Mouse (Mus musculus): Measurements from ENCODE around the gene Piwil1. TPM values are rescaled to one million over a fixed set of nuclear protein-coding genes. Genes with fewer than 3 reads are reported as not detected.

Piwil1 gene
- total and polyA plus RNA-seq, 3 experiments = not detected

DNA sequence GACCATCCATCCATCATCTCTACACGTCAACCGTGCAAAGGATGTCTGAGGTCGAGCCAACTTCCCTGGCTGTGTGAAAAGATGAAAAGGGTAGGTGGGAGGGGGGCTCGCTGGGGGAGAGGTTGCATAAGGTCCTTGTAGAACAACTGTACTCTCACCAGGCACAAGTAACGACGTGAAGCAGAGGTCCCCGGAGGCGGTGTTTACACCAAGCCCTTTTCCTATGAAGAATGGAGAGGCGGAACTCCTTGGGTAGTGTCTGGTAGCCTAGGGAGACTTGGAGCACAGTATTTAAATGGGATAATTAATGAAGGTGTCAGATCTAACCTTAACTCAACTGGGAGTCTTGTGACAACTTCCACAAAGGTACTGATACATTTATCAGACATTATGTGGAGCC is 28.2 kb upstream of the Piwil1 start:
- no peak for TF ChIP-seq MXI1 (IDR thresholded peaks at IDR 0.05; ENCODE audit: low read depth, low read length)
- no peak for TF ChIP-seq POLR2AphosphoS5 (IDR thresholded peaks at IDR 0.05; ENCODE audit: borderline replicate concordance, low read depth, low read length)
- no peak for TF ChIP-seq EP300 (IDR thresholded peaks at IDR 0.05; ENCODE audit: low read depth in 1 of 2, low read length in 2 of 2)
- TF ChIP-seq E2F4 (IDR thresholded peaks at IDR 0.05; ENCODE audit: borderline replicate concordance, low read depth, low read length) = no peak
- TF ChIP-seq JUND (IDR thresholded peaks at IDR 0.05; ENCODE audit: low read depth, low read length) = no peak
- TF ChIP-seq SIN3A (IDR thresholded peaks at IDR 0.05; ENCODE audit: low read length) = no peak
- no peak for TF ChIP-seq RAD21 (IDR thresholded peaks at IDR 0.05; ENCODE audit: low read depth, low read length)
- TF ChIP-seq TAL1 (IDR thresholded peaks at IDR 0.05; ENCODE audit: low read length) = no peak
- TF ChIP-seq MAZ (IDR thresholded peaks at IDR 0.05; ENCODE audit: low read depth, low read length) = no peak
- no peak for TF ChIP-seq MAX (IDR thresholded peaks at IDR 0.05; ENCODE audit: low read length)
- TF ChIP-seq ELF1 (IDR thresholded peaks at IDR 0.05; ENCODE audit: low read depth, low read length) = no peak
- TF ChIP-seq GATA1 (IDR thresholded peaks at IDR 0.05; ENCODE audit: low read depth, low read length) = no peak
- TF ChIP-seq ZNF384 (IDR thresholded peaks at IDR 0.05; ENCODE audit: low read depth, low read length) = no peak
- TF ChIP-seq SMC3 (IDR thresholded peaks at IDR 0.05; ENCODE audit: low read depth, low read length) = no peak
- no peak for TF ChIP-seq GABPA (IDR thresholded peaks at IDR 0.05; ENCODE audit: low read depth, low read length)
- TF ChIP-seq MAFK (IDR thresholded peaks at IDR 0.05; ENCODE audit: borderline replicate concordance, low read depth, low read length) = no peak
- TF ChIP-seq MYB (IDR thresholded peaks at IDR 0.05; ENCODE audit: low read depth, low read length) = no peak
- TF ChIP-seq NRF1 (IDR thresholded peaks at IDR 0.05; ENCODE audit: insufficient read depth, low read depth, low read length, poor library complexity, severe bottlenecking) = no peak
- TF ChIP-seq ETS1 (IDR thresholded peaks at IDR 0.05; ENCODE audit: low read depth, low read length) = no peak
- TF ChIP-seq KAT2A (conservative IDR thresholded peaks at IDR 0.05; ENCODE audit: low read depth, low read length) = no peak
- DNase-seq (ENCODE audit: low read depth, low spot score) = no peak

DNA sequence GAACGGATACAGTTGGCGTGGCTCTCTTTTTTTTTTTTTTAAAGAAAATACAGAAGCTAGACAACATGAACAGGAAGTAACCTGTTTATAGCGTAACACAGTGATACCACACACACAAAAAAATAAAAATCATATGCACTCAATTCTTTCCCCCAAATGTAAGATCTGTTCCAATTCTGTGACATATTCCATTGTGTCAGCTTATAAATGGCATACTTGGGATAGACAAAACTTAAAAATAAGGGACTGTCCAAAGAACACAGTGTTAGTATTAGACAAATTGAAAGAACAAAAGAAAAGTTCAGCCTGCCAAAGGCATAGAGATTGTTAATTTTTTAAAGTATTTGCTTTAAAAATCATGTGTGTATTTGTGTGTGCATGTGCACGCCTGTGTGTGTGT is 25.0 kb upstream of the Piwil1 start:
- Histone ChIP-seq H3K36me3 (ENCODE audit: control insufficient read depth in 1 of 2, insufficient read depth in 2 of 2, low read length in 2 of 2) (no peaks in the 10 kb centered on the region), H3K9ac (ENCODE audit: control insufficient read depth, low read depth, low read length, poor library complexity, severe bottlenecking) (no peak overlapping the region), H3K4me3 (ENCODE audit: control insufficient read depth in 1 of 2, insufficient read depth in 1 of 2, low read depth in 2 of 2, low read length in 2 of 2) (no peak overlapping the region), H3K9me3 (replicated peaks; ENCODE audit: insufficient read depth, low read length) (no peaks in the 10 kb centered on the region), H3K27me3 (ENCODE audit: control insufficient read depth in 1 of 2, insufficient read depth in 2 of 2, low read length in 2 of 2) (no peaks in the 10 kb centered on the region), H3K27ac (ENCODE audit: control insufficient read depth, low read depth, low read length) (no peak overlapping the region), H3K4me1 (ENCODE audit: control insufficient read depth in 1 of 2, insufficient read depth in 2 of 2, low read length in 2 of 2) (no peaks in the 10 kb centered on the region), H3K79me2 (ENCODE audit: control insufficient read depth, insufficient read depth, low read length, poor library complexity) (no peaks in the 10 kb centered on the region)
- no peak for TF ChIP-seq CTCF (IDR thresholded peaks at IDR 0.05 in 2 of 3, conservative IDR thresholded peaks at IDR 0.05 in 1 of 3; ENCODE audit: control insufficient read depth in 1 of 3, insufficient read depth in 1 of 3, low read depth in 2 of 3, low read length in 3 of 3, poor library complexity in 1 of 3, severe bottlenecking in 1 of 3)
- no peak for TF ChIP-seq SIN3A (IDR thresholded peaks at IDR 0.05; ENCODE audit: low read length)
- no peak for TF ChIP-seq POLR2AphosphoS5 (IDR thresholded peaks at IDR 0.05; ENCODE audit: borderline replicate concordance, low read depth, low read length)
- TF ChIP-seq ZNF384 (IDR thresholded peaks at IDR 0.05; ENCODE audit: low read depth, low read length) = no peak
- no peak for TF ChIP-seq KAT2A (conservative IDR thresholded peaks at IDR 0.05; ENCODE audit: low read depth, low read length)
- no peak for TF ChIP-seq SMC3 (IDR thresholded peaks at IDR 0.05; ENCODE audit: low read depth, low read length)
- no peak for TF ChIP-seq MYB (IDR thresholded peaks at IDR 0.05; ENCODE audit: low read depth, low read length)
- no peak for TF ChIP-seq RAD21 (IDR thresholded peaks at IDR 0.05; ENCODE audit: low read depth, low read length)
- no peak for TF ChIP-seq CHD2 (IDR thresholded peaks at IDR 0.05; ENCODE audit: low read length)
- TF ChIP-seq ETS1 (IDR thresholded peaks at IDR 0.05; ENCODE audit: low read depth, low read length) = no peak
- TF ChIP-seq CHD1 (IDR thresholded peaks at IDR 0.05; ENCODE audit: low read depth, low read length) = no peak
- no peak for TF ChIP-seq BHLHE40 (IDR thresholded peaks at IDR 0.05; ENCODE audit: borderline replicate concordance, low read depth, low read length)
- TF ChIP-seq NELFE (IDR thresholded peaks at IDR 0.05; ENCODE audit: low read depth, low read length) = no peak
- no peak for DNase-seq (ENCODE audit: low read depth, low spot score)

More for the DNA sequence above, 28.2 kb upstream of the Piwil1 start:
- Histone ChIP-seq H3K4me3 (ENCODE audit: control insufficient read depth in 1 of 2, insufficient read depth in 1 of 2, low read depth in 2 of 2, low read length in 2 of 2) (no peak overlapping the region), H3K4me1 (ENCODE audit: control insufficient read depth in 1 of 2, insufficient read depth in 2 of 2, low read length in 2 of 2) (no peaks in the 10 kb centered on the region), H3K9me3 (replicated peaks; ENCODE audit: insufficient read depth, low read length) (no peaks in the 10 kb centered on the region), H3K36me3 (ENCODE audit: control insufficient read depth in 1 of 2, insufficient read depth in 2 of 2, low read length in 2 of 2) (no peaks in the 10 kb centered on the region), H3K79me2 (ENCODE audit: control insufficient read depth, insufficient read depth, low read length, poor library complexity) (no peaks in the 10 kb centered on the region), H3K27me3 (ENCODE audit: control insufficient read depth in 1 of 2, insufficient read depth in 2 of 2, low read length in 2 of 2) (no peaks in the 10 kb centered on the region), H3K27ac (ENCODE audit: control insufficient read depth, low read depth, low read length) (no peak overlapping the region), H3K9ac (ENCODE audit: control insufficient read depth, low read depth, low read length, poor library complexity, severe bottlenecking) (no peak overlapping the region)
